Mouse (Mus musculus) myocyte (in vitro differentiated cells): ENCODE data around the gene Fam104a. TPM values are rescaled to one million over a fixed set of nuclear protein-coding genes. Genes with fewer than 3 reads are reported as not detected.

ENCODE experiments used
- H3K27me3 ChIP-seq: one replicate; pipeline ENCODE4 v1.6.1; 2011; ENCODE audit not compliant: control insufficient read depth, insufficient read depth, insufficient read length
- H3K36me3 ChIP-seq: one replicate; pipeline ENCODE4 v1.6.1; 2011; ENCODE audit not compliant: control insufficient read depth, insufficient read depth
- H3K4me2 ChIP-seq: one replicate; pipeline ENCODE4 v1.6.1; 2011; ENCODE audit warnings: low read depth, control low read depth
- H3K4me3 ChIP-seq: one replicate; pipeline ENCODE4 v1.5.1; 2011; ENCODE audit warnings: mild to moderate bottlenecking, control low read depth, moderate library complexity
- H3K79me2 ChIP-seq: one replicate; pipeline ENCODE4 v1.6.1; 2011; ENCODE audit not compliant: control insufficient read depth, insufficient read depth
- H3ac ChIP-seq: one replicate; pipeline ENCODE4 v1.6.1; 2011; ENCODE audit not compliant: control insufficient read depth, insufficient read length
- CEBPB ChIP-seq: IDR thresholded peaks from 2 replicates; pipeline ENCODE4 v1.6.1; 2011; ENCODE audit warnings: mild to moderate bottlenecking, moderate library complexity; ENCODE audit not compliant: poor library complexity, insufficient read depth, severe bottlenecking
- E2F4 ChIP-seq: IDR thresholded peaks from one replicate; pipeline ENCODE4 v1.6.1; 2011; ENCODE audit warnings: mild to moderate bottlenecking, control low read depth, moderate library complexity; ENCODE audit not compliant: insufficient read depth
- MAX ChIP-seq: IDR thresholded peaks from one replicate; pipeline ENCODE4 v1.6.1; 2011; ENCODE audit warnings: low read depth, mild to moderate bottlenecking, control low read depth
- MYOD1 ChIP-seq, 3 experiments: IDR thresholded peaks; one replicate each; pipeline ENCODE4 v1.6.1; 2011; ENCODE audit warnings: control low read depth in 2 of 3, low read depth in 2 of 3, mild to moderate bottlenecking in 2 of 3, moderate library complexity in 1 of 3; ENCODE audit not compliant: insufficient read length in 2 of 3, control insufficient read depth in 1 of 3
- MYOG ChIP-seq, 3 experiments: IDR thresholded peaks; one replicate each; pipeline ENCODE4 v1.6.1; 2011; ENCODE audit warnings: control low read depth in 2 of 3, low read depth in 2 of 3, mild to moderate bottlenecking in 2 of 3; ENCODE audit not compliant: insufficient read length in 2 of 3, control insufficient read depth in 1 of 3, insufficient read depth in 1 of 3
- POLR2A ChIP-seq: IDR thresholded peaks from one replicate; pipeline ENCODE4 v1.6.1; 2011; ENCODE audit warnings: low read depth, mild to moderate bottlenecking, control low read depth, moderate library complexity; ENCODE audit not compliant: insufficient read length
- POLR2AphosphoS2 ChIP-seq: IDR thresholded peaks from one replicate; pipeline ENCODE4 v1.6.1; 2011; ENCODE audit warnings: low read depth, control low read depth; ENCODE audit not compliant: insufficient read length
- REST ChIP-seq: IDR thresholded peaks from one replicate; pipeline ENCODE4 v1.6.1; 2011; ENCODE audit warnings: mild to moderate bottlenecking, control low read depth, moderate library complexity; ENCODE audit not compliant: insufficient read depth, insufficient read length
- SRF ChIP-seq: IDR thresholded peaks from one replicate; pipeline ENCODE4 v1.6.1; 2011; ENCODE audit warnings: low read depth; ENCODE audit not compliant: control insufficient read depth, insufficient read length
- TCF12 ChIP-seq: IDR thresholded peaks from one replicate; pipeline ENCODE4 v1.6.1; 2011; ENCODE audit warnings: mild to moderate bottlenecking, control low read depth; ENCODE audit not compliant: poor library complexity, insufficient read depth, severe bottlenecking
- TCF3 ChIP-seq: IDR thresholded peaks from one replicate; pipeline ENCODE4 v1.6.1; 2011; ENCODE audit warnings: low read depth, control low read depth; ENCODE audit not compliant: insufficient read length
- USF1 ChIP-seq: IDR thresholded peaks from one replicate; pipeline ENCODE4 v1.6.1; 2011; ENCODE audit warnings: low read depth, mild to moderate bottlenecking, control low read depth, moderate library complexity
- polyA plus RNA-seq: library from polyadenylated mRNA; unstranded; fragments of >200 nt; fragmentation: generic; extraction: Trizol; gene quantifications from one replicate; pipeline ENCODE4 v1.2.1, GENCODE M21; 2012; ENCODE audit warnings: missing spikeins

Gene Fam104a
- polyA plus RNA-seq, 1 experiment = 45.8 TPM

DNA sequence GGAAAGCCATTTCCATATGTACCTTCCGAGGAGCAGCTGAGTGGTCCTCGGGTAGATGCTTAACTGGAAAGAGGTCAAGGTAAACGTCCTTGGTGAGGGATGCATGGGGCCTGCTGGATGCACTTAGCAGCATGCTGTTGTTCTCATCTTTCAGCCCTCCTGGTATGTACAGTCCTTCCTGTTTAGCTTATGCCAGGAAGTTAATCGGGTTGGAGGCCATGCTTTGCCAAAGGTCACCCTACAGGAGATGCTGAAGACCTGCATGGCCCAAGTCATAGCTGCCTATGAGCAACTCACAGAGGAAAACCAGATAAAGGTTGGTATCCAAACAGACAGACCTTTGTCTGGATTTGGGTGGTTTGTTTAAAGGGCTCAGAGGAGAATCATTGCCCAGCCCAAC, 26.7 kb downstream of the Fam104a start:
- H3K36me3 ChIP-seq = peaks cover 14% of the 10 kb centered on the region
- no peaks in the 10 kb centered on the region for H3K79me2 ChIP-seq
- H3K27me3 ChIP-seq = no peaks in the 10 kb centered on the region
- H3K4me2 ChIP-seq = no peak overlapping the region
- TF ChIP-seq SRF (no peak), CEBPB (no peak), POLR2AphosphoS2 (no peak), MYOG (IDR thresholded peaks at IDR 0.05; ENCODE audit: control insufficient read depth in 1 of 3, insufficient read depth in 1 of 3, insufficient read length in 2 of 3, low read depth in 2 of 3) (no peak), REST (no peak), TCF12 (no peak), MAX (no peak), TCF3 (no peak), POLR2A (no peak), USF1 (no peak), E2F4 (no peak), MYOD1 (IDR thresholded peaks at IDR 0.05; ENCODE audit: control insufficient read depth in 1 of 3, insufficient read length in 2 of 3, low read depth in 2 of 3) (no peak)
- H3K4me3 ChIP-seq = no peak overlapping the region
- H3ac ChIP-seq = no peak overlapping the region

DNA sequence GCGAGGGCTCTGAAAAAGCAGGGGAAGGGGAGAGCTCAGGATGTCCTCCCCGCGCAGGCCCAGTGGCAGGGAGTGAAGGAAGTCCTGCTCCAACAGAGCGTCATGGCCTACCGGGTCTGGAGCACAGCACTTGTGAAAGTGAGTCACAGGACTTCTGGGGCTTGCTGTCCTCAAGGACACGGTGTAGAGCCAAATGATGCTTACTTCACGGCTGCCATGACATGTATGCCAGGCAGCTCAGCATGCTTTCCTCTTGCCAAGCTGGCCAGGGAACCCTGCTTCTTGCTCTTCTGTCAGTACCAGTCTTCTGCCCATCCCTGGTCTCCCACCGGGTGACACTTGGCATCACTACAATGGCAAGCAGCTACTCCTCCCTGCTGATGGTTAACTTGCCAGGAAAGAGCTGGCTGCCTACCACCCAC, 27.4 kb downstream of the Fam104a start:
- Histone ChIP-seq H3ac (no peak overlapping the region), H3K27me3 (no peaks in the 10 kb centered on the region), H3K4me2 (no peak overlapping the region), H3K36me3 (peaks cover 14% of the 10 kb centered on the region), H3K79me2 (no peaks in the 10 kb centered on the region), H3K4me3 (no peak overlapping the region)
- TF ChIP-seq POLR2AphosphoS2 (peak; percentile 77), USF1 (no peak), CEBPB (no peak), MAX (no peak)

DNA sequence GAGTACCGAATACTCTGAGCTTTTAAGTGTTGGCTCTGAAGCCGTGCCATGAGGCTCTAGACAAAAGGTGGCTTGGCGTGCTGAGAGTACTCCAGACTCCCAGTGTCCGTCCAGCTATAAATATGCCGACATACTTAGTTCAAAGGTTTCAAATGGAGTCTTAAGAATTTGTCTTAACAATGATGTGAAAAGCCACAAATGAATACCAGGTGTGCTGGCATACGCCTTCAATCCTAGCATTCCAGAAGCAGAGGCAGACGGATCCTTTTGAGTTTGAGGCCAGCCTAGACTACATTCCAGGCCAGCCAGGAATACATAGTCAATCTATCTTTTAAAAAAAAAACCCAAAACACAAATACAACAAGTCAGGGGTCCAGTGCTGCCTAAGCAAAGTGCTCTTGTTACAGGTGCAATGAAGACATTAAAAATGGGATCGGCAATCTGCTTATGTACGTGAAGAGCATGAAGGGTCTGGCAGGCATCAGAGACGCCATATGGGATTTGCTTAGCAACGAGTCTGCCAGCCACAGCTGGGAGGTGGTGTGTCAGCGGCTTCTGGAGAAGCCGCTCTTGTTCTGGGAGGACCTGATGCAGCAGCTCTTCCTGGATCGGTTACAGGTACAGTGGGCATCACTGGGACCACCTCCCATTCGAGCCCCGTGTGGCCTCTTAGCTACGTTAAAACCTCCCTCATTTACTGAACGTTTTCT, 29.2 kb downstream of the Fam104a start:
- no peak overlapping the region for H3K4me2 ChIP-seq
- no peak overlapping the region for H3K4me3 ChIP-seq
- peaks cover 14% of the 10 kb centered on the region for H3K36me3 ChIP-seq
- TF ChIP-seq CEBPB (no peak), MYOD1 (IDR thresholded peaks at IDR 0.05; ENCODE audit: control insufficient read depth in 1 of 3, insufficient read length in 2 of 3, low read depth in 2 of 3) (no peak), POLR2AphosphoS2 (no peak), POLR2A (no peak), MYOG (IDR thresholded peaks at IDR 0.05; ENCODE audit: control insufficient read depth in 1 of 3, insufficient read depth in 1 of 3, insufficient read length in 2 of 3, low read depth in 2 of 3) (no peak), MAX (no peak), TCF12 (no peak), REST (no peak), SRF (no peak), USF1 (no peak), TCF3 (no peak), E2F4 (no peak)
- H3K27me3 ChIP-seq = no peaks in the 10 kb centered on the region
- H3K79me2 ChIP-seq = no peaks in the 10 kb centered on the region
- H3ac ChIP-seq = no peak overlapping the region

DNA sequence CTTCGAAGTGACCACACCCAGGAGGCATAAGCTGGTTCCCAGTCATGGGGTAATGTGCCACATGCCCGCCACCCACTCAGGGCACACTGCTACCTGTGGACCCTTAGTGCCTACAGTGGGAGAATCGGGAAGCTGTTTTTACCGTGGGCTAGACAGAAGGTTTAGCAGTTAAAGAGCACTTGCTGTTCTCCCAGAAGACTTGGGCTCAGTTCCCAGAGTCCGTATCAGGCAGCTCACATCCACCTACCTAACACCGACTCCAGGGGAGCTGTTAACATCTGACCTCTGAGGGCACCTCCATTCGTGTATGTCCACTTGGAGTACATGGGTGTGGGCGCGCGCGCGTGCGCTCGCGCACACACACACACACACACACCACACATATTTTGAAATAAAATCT, 29.9 kb downstream of the Fam104a start:
- Histone ChIP-seq H3K36me3 (peaks cover 14% of the 10 kb centered on the region), H3K79me2 (peaks cover 3% of the 10 kb centered on the region), H3ac (no peak overlapping the region), H3K27me3 (no peaks in the 10 kb centered on the region), H3K4me2 (no peak overlapping the region), H3K4me3 (no peak overlapping the region)
- no peak for TF ChIP-seq E2F4
- TF ChIP-seq MAX = no peak
- TF ChIP-seq MYOD1 (IDR thresholded peaks at IDR 0.05; ENCODE audit: control insufficient read depth in 1 of 3, insufficient read length in 2 of 3, low read depth in 2 of 3) = no peak
- no peak for TF ChIP-seq TCF3
- TF ChIP-seq SRF = no peak
- no peak for TF ChIP-seq CEBPB
- no peak for TF ChIP-seq POLR2A
- TF ChIP-seq MYOG (IDR thresholded peaks at IDR 0.05; ENCODE audit: control insufficient read depth in 1 of 3, insufficient read depth in 1 of 3, insufficient read length in 2 of 3, low read depth in 2 of 3) = no peak
- TF ChIP-seq USF1 = no peak
- TF ChIP-seq POLR2AphosphoS2 = no peak
- TF ChIP-seq TCF12 = no peak
- no peak for TF ChIP-seq REST

DNA sequence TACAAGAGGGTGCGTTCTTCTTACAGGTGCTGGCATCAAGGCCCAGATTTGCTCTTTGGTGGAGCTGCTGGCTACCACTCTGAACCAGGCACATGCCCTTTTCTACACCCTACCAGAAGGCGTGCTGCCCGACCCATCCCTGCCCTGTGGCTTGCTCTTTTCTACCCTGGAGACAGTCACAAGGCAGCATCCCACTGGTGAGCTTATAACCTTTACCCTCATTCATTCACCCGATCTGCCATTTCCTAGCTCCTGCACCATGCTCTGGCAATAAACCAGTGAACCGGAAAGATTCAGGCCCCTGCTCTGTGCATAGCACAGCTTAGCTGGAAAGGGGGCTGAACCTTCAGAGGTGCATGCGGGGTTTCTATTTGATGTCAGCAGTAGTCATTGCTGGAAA, 31.4 kb downstream of the Fam104a start:
- Histone ChIP-seq H3K4me3 (no peak overlapping the region), H3K27me3 (no peaks in the 10 kb centered on the region), H3K79me2 (peaks cover 6% of the 10 kb centered on the region), H3ac (no peak overlapping the region), H3K4me2 (no peak overlapping the region), H3K36me3 (peaks cover 14% of the 10 kb centered on the region)
- TF ChIP-seq POLR2A = no peak
- TF ChIP-seq MAX = no peak
- no peak for TF ChIP-seq CEBPB
- TF ChIP-seq USF1 = no peak
- no peak for TF ChIP-seq REST
- TF ChIP-seq MYOG (IDR thresholded peaks at IDR 0.05; ENCODE audit: control insufficient read depth in 1 of 3, insufficient read depth in 1 of 3, insufficient read length in 2 of 3, low read depth in 2 of 3) = no peak
- TF ChIP-seq TCF12 = no peak
- no peak for TF ChIP-seq TCF3
- TF ChIP-seq SRF = no peak
- no peak for TF ChIP-seq POLR2AphosphoS2
- TF ChIP-seq E2F4 = no peak
- no peak for TF ChIP-seq MYOD1 (IDR thresholded peaks at IDR 0.05; ENCODE audit: control insufficient read depth in 1 of 3, insufficient read length in 2 of 3, low read depth in 2 of 3)
